Mouse (Mus musculus): Measurements from ENCODE around the gene Ush1g. TPM values are rescaled to one million over a fixed set of nuclear protein-coding genes. Genes with fewer than 3 reads are reported as not detected.

Ush1g gene
- polyA plus RNA-seq, 1 experiment, result 0.24 TPM

- no peak overlapping the region for H3K4me3 ChIP-seq (ENCODE audit: low read depth, low read length)
- H3K36me3 ChIP-seq (ENCODE audit: control insufficient read depth, insufficient read depth, low read length, poor library complexity, severe bottlenecking), result no peaks in the 10 kb centered on the region
- peaks cover 2% of the 10 kb centered on the region for H3K4me1 ChIP-seq (ENCODE audit: control insufficient read depth, insufficient read depth, low read length)
- no peaks in the 10 kb centered on the region for H3K27me3 ChIP-seq (ENCODE audit: control insufficient read depth, insufficient read depth, low read length, poor library complexity, severe bottlenecking)
- no peaks in the 10 kb centered on the region for H3K9me3 ChIP-seq (replicated peaks; ENCODE audit: control insufficient read depth, insufficient read depth, low read length, poor library complexity, severe bottlenecking)
- no peak overlapping the region for H3K9ac ChIP-seq (ENCODE audit: low read depth, poor library complexity, severe bottlenecking)
- TF ChIP-seq EP300 (IDR thresholded peaks at IDR 0.05; ENCODE audit: insufficient read depth, low read depth, low read length), result no peak
- no peak for TF ChIP-seq POLR2A (IDR thresholded peaks at IDR 0.05; ENCODE audit: insufficient read depth, low read length)
- no peak for TF ChIP-seq CTCF (IDR thresholded peaks at IDR 0.05; ENCODE audit: low read depth, low read length)
- no peak overlapping the region for H3K27ac ChIP-seq (ENCODE audit: insufficient read depth, low read length)
These were observed 46.3 kb downstream of the Ush1g start for GRCm38 (mm10) chr11:115275509-115275908.

GRCm38 (mm10) chr11:115274771-115275170 is 47.1 kb downstream of the Ush1g start:
- no peaks in the 10 kb centered on the region for H3K36me3 ChIP-seq (ENCODE audit: control insufficient read depth, insufficient read depth, low read length, poor library complexity, severe bottlenecking)
- no peak overlapping the region for H3K9ac ChIP-seq (ENCODE audit: low read depth, poor library complexity, severe bottlenecking)
- no peak overlapping the region for H3K4me3 ChIP-seq (ENCODE audit: low read depth, low read length)
- H3K4me1 ChIP-seq (ENCODE audit: control insufficient read depth, insufficient read depth, low read length), result peaks cover 2% of the 10 kb centered on the region
- H3K27me3 ChIP-seq (ENCODE audit: control insufficient read depth, insufficient read depth, low read length, poor library complexity, severe bottlenecking), result no peaks in the 10 kb centered on the region
- H3K27ac ChIP-seq (ENCODE audit: insufficient read depth, low read length), result no peak overlapping the region
- no peak for TF ChIP-seq CTCF (IDR thresholded peaks at IDR 0.05; ENCODE audit: low read depth, low read length)
- no peak for TF ChIP-seq POLR2A (IDR thresholded peaks at IDR 0.05; ENCODE audit: insufficient read depth, low read length)
- no peak for TF ChIP-seq EP300 (IDR thresholded peaks at IDR 0.05; ENCODE audit: insufficient read depth, low read depth, low read length)
- no peaks in the 10 kb centered on the region for H3K9me3 ChIP-seq (replicated peaks; ENCODE audit: control insufficient read depth, insufficient read depth, low read length, poor library complexity, severe bottlenecking)

- no peak overlapping the region for H3K4me3 ChIP-seq (ENCODE audit: low read depth, low read length)
- peaks cover 2% of the 10 kb centered on the region for H3K4me1 ChIP-seq (ENCODE audit: control insufficient read depth, insufficient read depth, low read length)
- no peak overlapping the region for H3K9ac ChIP-seq (ENCODE audit: low read depth, poor library complexity, severe bottlenecking)
- H3K9me3 ChIP-seq (replicated peaks; ENCODE audit: control insufficient read depth, insufficient read depth, low read length, poor library complexity, severe bottlenecking), result no peaks in the 10 kb centered on the region
- no peaks in the 10 kb centered on the region for H3K27me3 ChIP-seq (ENCODE audit: control insufficient read depth, insufficient read depth, low read length, poor library complexity, severe bottlenecking)
- no peak overlapping the region for H3K27ac ChIP-seq (ENCODE audit: insufficient read depth, low read length)
- TF ChIP-seq EP300 (IDR thresholded peaks at IDR 0.05; ENCODE audit: insufficient read depth, low read depth, low read length), result no peak
- TF ChIP-seq POLR2A (IDR thresholded peaks at IDR 0.05; ENCODE audit: insufficient read depth, low read length), result no peak
- TF ChIP-seq CTCF (IDR thresholded peaks at IDR 0.05; ENCODE audit: low read depth, low read length), result no peak
- no peaks in the 10 kb centered on the region for H3K36me3 ChIP-seq (ENCODE audit: control insufficient read depth, insufficient read depth, low read length, poor library complexity, severe bottlenecking)
These were observed 47.7 kb downstream of the Ush1g start for GRCm38 (mm10) chr11:115274178-115274577.

GRCm38 (mm10) chr11:115273735-115274134 is 48.1 kb downstream of the Ush1g start:
- H3K27ac ChIP-seq (ENCODE audit: insufficient read depth, low read length), result no peak overlapping the region
- H3K9ac ChIP-seq (ENCODE audit: low read depth, poor library complexity, severe bottlenecking), result no peak overlapping the region
- no peaks in the 10 kb centered on the region for H3K9me3 ChIP-seq (replicated peaks; ENCODE audit: control insufficient read depth, insufficient read depth, low read length, poor library complexity, severe bottlenecking)
- no peaks in the 10 kb centered on the region for H3K36me3 ChIP-seq (ENCODE audit: control insufficient read depth, insufficient read depth, low read length, poor library complexity, severe bottlenecking)
- H3K4me3 ChIP-seq (ENCODE audit: low read depth, low read length), result no peak overlapping the region
- peaks cover 2% of the 10 kb centered on the region for H3K4me1 ChIP-seq (ENCODE audit: control insufficient read depth, insufficient read depth, low read length)
- TF ChIP-seq CTCF (IDR thresholded peaks at IDR 0.05; ENCODE audit: low read depth, low read length) (no peak), POLR2A (IDR thresholded peaks at IDR 0.05; ENCODE audit: insufficient read depth, low read length) (no peak), EP300 (IDR thresholded peaks at IDR 0.05; ENCODE audit: insufficient read depth, low read depth, low read length) (no peak)
- no peaks in the 10 kb centered on the region for H3K27me3 ChIP-seq (ENCODE audit: control insufficient read depth, insufficient read depth, low read length, poor library complexity, severe bottlenecking)

- Histone ChIP-seq H3K27me3 (ENCODE audit: control insufficient read depth, insufficient read depth, low read length, poor library complexity, severe bottlenecking) (no peaks in the 10 kb centered on the region), H3K27ac (ENCODE audit: insufficient read depth, low read length) (no peak overlapping the region), H3K9me3 (replicated peaks; ENCODE audit: control insufficient read depth, insufficient read depth, low read length, poor library complexity, severe bottlenecking) (no peaks in the 10 kb centered on the region), H3K36me3 (ENCODE audit: control insufficient read depth, insufficient read depth, low read length, poor library complexity, severe bottlenecking) (no peaks in the 10 kb centered on the region), H3K4me1 (ENCODE audit: control insufficient read depth, insufficient read depth, low read length) (peaks cover 2% of the 10 kb centered on the region), H3K9ac (ENCODE audit: low read depth, poor library complexity, severe bottlenecking) (no peak overlapping the region), H3K4me3 (ENCODE audit: low read depth, low read length) (no peak overlapping the region)
- TF ChIP-seq CTCF (IDR thresholded peaks at IDR 0.05; ENCODE audit: low read depth, low read length) (no peak), POLR2A (IDR thresholded peaks at IDR 0.05; ENCODE audit: insufficient read depth, low read length) (no peak), EP300 (IDR thresholded peaks at IDR 0.05; ENCODE audit: insufficient read depth, low read depth, low read length) (no peak)
These were observed 48.8 kb downstream of the Ush1g start for GRCm38 (mm10) chr11:115272894-115273498.

- H3K9ac ChIP-seq (ENCODE audit: low read depth, poor library complexity, severe bottlenecking), result no peak overlapping the region
- H3K4me1 ChIP-seq (ENCODE audit: control insufficient read depth, insufficient read depth, low read length), result peaks cover 2% of the 10 kb centered on the region
- TF ChIP-seq CTCF (IDR thresholded peaks at IDR 0.05; ENCODE audit: low read depth, low read length), result no peak
- TF ChIP-seq POLR2A (IDR thresholded peaks at IDR 0.05; ENCODE audit: insufficient read depth, low read length), result no peak
- peaks cover 4% of the 10 kb centered on the region for H3K27me3 ChIP-seq (ENCODE audit: control insufficient read depth, insufficient read depth, low read length, poor library complexity, severe bottlenecking)
- H3K4me3 ChIP-seq (ENCODE audit: low read depth, low read length), result no peak overlapping the region
- no peaks in the 10 kb centered on the region for H3K36me3 ChIP-seq (ENCODE audit: control insufficient read depth, insufficient read depth, low read length, poor library complexity, severe bottlenecking)
- H3K27ac ChIP-seq (ENCODE audit: insufficient read depth, low read length), result no peak overlapping the region
- no peaks in the 10 kb centered on the region for H3K9me3 ChIP-seq (replicated peaks; ENCODE audit: control insufficient read depth, insufficient read depth, low read length, poor library complexity, severe bottlenecking)
These were observed 50.4 kb downstream of the Ush1g start for GRCm38 (mm10) chr11:115271481-115271880.

Measured in ES-Bruce4 (cell line).